Mouse (Mus musculus) layer of hippocampus, adult 6 months (tissue): ENCODE results near the gene March4. TPM values are rescaled to one million over a fixed set of nuclear protein-coding genes. Genes with fewer than 3 reads are reported as not detected.

ENCODE experiments used
- long read RNA-seq, 2 experiments: library from polyadenylated mRNA; unstranded; transcript quantifications; one replicate each; pipeline ENCODE4 v2.0.0; 2019 to 2020
- polyA plus RNA-seq: library from polyadenylated mRNA; unstranded; fragments of <200 nt; fragmentation: Nextera tagmentation; gene quantifications from 2 replicates; pipeline ENCODE4 v1.2.3, GENCODE M21; 2021

March4 gene
- 1.7 and 1.8 TPM in 2 replicates for polyA plus RNA-seq
- long read RNA-seq, experiment 1, full-length matches to known transcripts: 1 of 4 reads
- long read RNA-seq, experiment 1, partial matches to known transcripts: 1 of 4 reads
- long read RNA-seq, experiment 1, other reads (novel, unspliced or antisense): 2 of 4 reads
- long read RNA-seq, experiment 2, full-length matches to known transcripts: 28 of 40 reads
- long read RNA-seq, experiment 2, partial matches to known transcripts: 10 of 40 reads
- long read RNA-seq, experiment 2, other reads (novel, unspliced or antisense): 2 of 40 reads

GRCm38 (mm10) chr1:72536611-72537351 is at the start of gene March4:
Gene March4, minus strand, starts transcription at chr1:72536930.

GRCm38 (mm10) chr1:72582947-72583731 is 46.4 kb upstream of the March4 start, which contains the start of gene Smarcal1:
Gene Smarcal1, plus strand, starts transcription at chr1:72583251.

Other genes starting within 250 kb of the March4 start
- gene Xrcc5, start 229.5 kb downstream of the March4 start, polyA plus RNA-seq: 9.9 and 10.7 TPM in 2 replicates
- 23.7 and 23.8 TPM in 2 replicates for gene Smarcal1, start 46.3 kb upstream of the March4 start, polyA plus RNA-seq
- not detected in 2 replicates for gene Ankar, start 163.6 kb upstream of the March4 start, polyA plus RNA-seq
- 1,687 and 1,757 TPM in 2 replicates for gene Rpl37a, start 174.4 kb upstream of the March4 start, polyA plus RNA-seq